Mouse (Mus musculus) liver, embryonic 14.5 days (tissue): ENCODE measurements around the gene Pemt.

Source experiments
- CTCF ChIP-seq: IDR thresholded peaks from 2 replicates; pipeline ENCODE4 v1.5.1; 2016; ENCODE audit warnings: antibody characterized with exemption, low read depth, control low read depth
- EP300 ChIP-seq: IDR thresholded peaks from 2 replicates; pipeline ENCODE4 v1.6.1; 2016; ENCODE audit warnings: antibody characterized with exemption, low read depth

- TF ChIP-seq EP300 (no peak), CTCF (no peak)
These were observed 11.3 kb downstream of the Pemt start for GRCm38 (mm10) chr11:60034911-60035400.
